ENCODE assay signal across 8 mouse cellular contexts in the genomic region with DNA sequence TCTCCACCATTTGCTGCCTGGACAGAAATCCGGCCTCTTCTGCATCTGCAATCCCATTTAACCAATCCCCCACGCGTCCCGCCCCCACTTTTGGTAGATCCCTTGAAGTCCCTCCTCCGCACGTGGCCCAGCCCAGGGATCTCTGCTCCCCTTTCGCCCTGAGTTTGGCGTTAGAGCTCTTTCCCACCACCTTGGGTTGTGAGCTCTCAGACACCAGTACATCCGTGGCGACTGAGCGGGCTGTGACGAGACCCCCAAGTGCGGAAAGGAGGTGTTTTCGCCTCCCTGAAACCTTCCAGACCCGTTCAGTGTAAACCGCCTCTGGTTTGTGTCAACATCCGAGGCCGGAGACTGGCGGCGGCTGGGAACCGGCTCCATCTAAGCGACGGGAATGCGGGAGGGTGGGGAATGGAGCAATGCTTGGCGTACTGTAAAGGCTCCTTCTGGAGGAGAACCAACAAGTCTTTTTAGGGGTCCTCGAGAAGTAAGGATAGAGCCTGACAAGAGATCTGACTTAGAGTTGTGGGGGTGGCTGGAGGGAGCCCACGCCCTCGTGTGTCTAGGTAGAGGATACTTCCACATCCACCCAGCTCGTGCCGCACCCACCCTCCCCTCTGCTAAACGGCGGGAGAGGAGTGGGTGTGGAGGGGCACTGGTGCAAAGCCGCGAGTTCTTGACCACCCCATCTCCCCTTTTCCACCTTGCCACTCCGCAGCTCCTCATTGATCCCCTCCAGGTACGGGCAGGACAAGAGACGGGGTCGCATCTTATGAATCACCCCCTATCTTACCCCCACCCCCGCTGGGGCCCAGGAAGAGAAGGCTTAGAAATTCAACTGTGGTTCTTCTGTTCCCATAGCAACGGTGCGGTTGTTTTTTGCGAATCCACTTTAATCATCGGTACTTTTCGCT. TPM values are rescaled to one million over a fixed set of nuclear protein-coding genes. Genes with fewer than 3 reads are reported as not detected.
DNase-seq lines count a peak whose midpoint lies in the region; ATAC-seq and TF ChIP-seq lines count a peak whose summit lies in the region.

A gene (plus strand): TSS at position 900 of the 911 bp plus-strand sequence.

- H3K36me3 ChIP-seq in heart, postnatal 0 days (replicated peaks; ENCODE audit: control insufficient read depth, insufficient read depth, low read length) = no peaks in the 10 kb centered on the region
- H3K36me3 ChIP-seq in lung, embryonic 14.5 days (ENCODE audit: insufficient read depth) = no peaks in the 10 kb centered on the region

- WGBS in heart, postnatal 0 days = under 1% methylated on average over 43 of the region's 44 CpGs
- under 1% methylated on average over 44 of the region's 44 CpGs for WGBS in lung, embryonic 14.5 days

- peak within 1 kb of the TSS; percentile 45 for H3K4me3 ChIP-seq in heart, postnatal 0 days (ENCODE audit: low read depth, low read length)
- H3K4me3 ChIP-seq in lung, embryonic 14.5 days (ENCODE audit: low read depth, low read length) = peak within 1 kb of the TSS; percentile 33

- H3K27me3 ChIP-seq in heart, postnatal 0 days (ENCODE audit: control insufficient read depth, insufficient read depth, low read length) = peaks cover 54% of the 10 kb centered on the region
- H3K27me3 ChIP-seq in lung, embryonic 14.5 days (ENCODE audit: insufficient read depth, low read length) = peaks cover 73% of the 10 kb centered on the region

- H3K9ac ChIP-seq in heart, postnatal 0 days (replicated peaks; ENCODE audit: low read depth, low read length) = no peak within 1 kb of the TSS
- 0 out of 2 replicates have a peak within 1 kb of the TSS, but pooled peaks have one; percentile 18 for H3K9ac ChIP-seq in lung, embryonic 14.5 days

- ATAC-seq in heart, postnatal 0 days (ENCODE audit: insufficient read depth, low read depth) = 0 out of 2 replicates have a peak, but pooled peaks have one; percentile 37
- peak; percentile 64 for ATAC-seq in lung, embryonic 14.5 days (ENCODE audit: insufficient read depth)

- peak within 1 kb of the TSS; percentile 63 for H3K4me2 ChIP-seq in heart, postnatal 0 days (ENCODE audit: low read depth, low read length)
- peak within 1 kb of the TSS; percentile 64 for H3K4me2 ChIP-seq in lung, embryonic 14.5 days

- H3K9me3 ChIP-seq in heart, postnatal 0 days (replicated peaks; ENCODE audit: control insufficient read depth, low read length) = no peaks in the 10 kb centered on the region
- H3K9me3 ChIP-seq in lung, embryonic 14.5 days (ENCODE audit: low read depth, low read length) = no peaks in the 10 kb centered on the region

- peak; percentile 12 to 14 for DNase-seq in B cell, adult 2 months
- peak; percentile 69 for DNase-seq in Muller cell, postnatal 12 days (ENCODE audit: inconsistent ontology term)
- peak; percentile 68 for DNase-seq in embryo, embryonic 11 days
- DNase-seq in heart, postnatal 0 days (ENCODE audit: low spot score) = peak; percentile 34
- DNase-seq in layer of hippocampus, postnatal 10 days (ENCODE audit: low spot score in 2 of 2) = peak; percentile 46 to 55
- peak; percentile 65 for DNase-seq in lung, embryonic 14.5 days
- peak; percentile 66 for DNase-seq in retina, postnatal 1 day
- no peak for DNase-seq in urinary bladder, adult 2 months (ENCODE audit: low spot score)

- H3K27ac ChIP-seq in heart, postnatal 0 days (ENCODE audit: low read depth) = no peak within 1 kb of the TSS
- H3K27ac ChIP-seq in lung, embryonic 14.5 days (ENCODE audit: low read depth) = no peak within 1 kb of the TSS

- no peak for TF ChIP-seq EP300 in heart, postnatal 0 days (IDR thresholded peaks at IDR 0.05; ENCODE audit: low read depth)

- peaks cover 8% of the 10 kb centered on the region; the same call in 1 of the 2 replicates for H3K4me1 ChIP-seq in heart, postnatal 0 days (ENCODE audit: control insufficient read depth, insufficient read depth)
- peaks cover 10% of the 10 kb centered on the region; the same call in 1 of the 2 replicates for H3K4me1 ChIP-seq in lung, embryonic 14.5 days (ENCODE audit: insufficient read depth)

- TF ChIP-seq CTCF in heart, postnatal 0 days (IDR thresholded peaks at IDR 0.05; ENCODE audit: low read depth) = no peak
- no peak for TF ChIP-seq CTCF in lung, embryonic 14.5 days (IDR thresholded peaks at IDR 0.05; ENCODE audit: low read depth)

RNA-seq across cellular contexts. Expression of the gene that starts here (rescaled TPM):
- 0.57 and 1.5 TPM in 2 replicates for total RNA-seq in heart, postnatal 0 days (2014; rRNA removed; ENCODE audit: low replicate concordance)
- polyA plus RNA-seq in heart, postnatal 0 days (2015; fragmentation: Nextera tagmentation; extraction: Ambion mirVana) = 0.40 and 0.41 TPM in 2 replicates
- 100 to 1,000 TPM; 222 to 231 TPM for total RNA-seq in layer of hippocampus, postnatal 10 days (2021)
- polyA plus RNA-seq in lung, embryonic 14.5 days (2014; fragmentation: Nextera tagmentation; extraction: Ambion mirVana) = 0.23 and 0.37 TPM in 2 replicates
- 0.12 TPM in 2 replicates for polyA plus RNA-seq in urinary bladder, adult 2 months (2012; rRNA removed)

Comparison
In these comparisons a context has a peak if more than half of its experiments do, and no peak if none do; other contexts are left out.
1. RNA of the gene that starts here (total RNA-seq): 222 to 231 TPM in layer of hippocampus, postnatal 10 days; 0.57 to 1.5 TPM in heart, postnatal 0 days; every median in the first group is over 10 times any median in the second.
2. Peak in DNase-seq, ATAC-seq, H3K4me3 ChIP-seq, H3K9ac ChIP-seq and H3K4me2 ChIP-seq in lung, embryonic 14.5 days; RNA of the gene not detected or under 1 TPM.